Mouse (Mus musculus): Measurements from ENCODE around the gene Wwox.

The Wwox gene

DNA sequence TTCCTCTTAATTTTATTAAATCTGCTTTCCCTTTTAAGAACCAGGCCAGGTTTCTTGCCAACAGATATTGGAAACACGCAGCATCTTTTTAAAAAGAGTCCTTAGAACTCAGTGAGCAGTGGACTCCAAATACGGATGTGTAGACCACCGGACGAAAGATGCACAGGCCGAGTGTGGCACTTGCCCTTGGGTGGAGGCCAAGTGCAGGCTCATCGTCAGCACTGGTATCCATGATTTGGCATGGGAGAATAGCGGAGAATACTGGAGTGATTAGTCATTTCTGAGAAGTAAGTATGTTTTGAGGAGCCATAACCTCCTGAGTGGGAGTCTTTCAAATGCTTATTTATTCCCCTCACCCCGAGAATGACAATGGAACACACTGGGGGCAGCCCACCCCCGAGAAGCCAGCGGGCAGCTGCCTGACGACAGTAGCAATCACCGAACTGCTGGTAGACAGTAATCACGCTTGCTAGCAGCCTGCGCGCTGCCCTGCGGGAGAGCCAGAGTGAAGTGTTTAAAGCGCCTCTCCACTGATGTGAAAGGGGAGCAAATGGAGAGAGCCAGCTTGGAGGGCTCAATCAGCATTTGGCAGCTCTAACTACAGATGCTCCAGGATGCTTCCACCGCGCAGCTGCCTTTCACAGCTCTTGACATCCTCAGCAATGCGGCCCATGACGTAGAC, 29.2 kb downstream of the Wwox start:
- DNase-seq (ENCODE audit: low read depth) = no peak

DNA sequence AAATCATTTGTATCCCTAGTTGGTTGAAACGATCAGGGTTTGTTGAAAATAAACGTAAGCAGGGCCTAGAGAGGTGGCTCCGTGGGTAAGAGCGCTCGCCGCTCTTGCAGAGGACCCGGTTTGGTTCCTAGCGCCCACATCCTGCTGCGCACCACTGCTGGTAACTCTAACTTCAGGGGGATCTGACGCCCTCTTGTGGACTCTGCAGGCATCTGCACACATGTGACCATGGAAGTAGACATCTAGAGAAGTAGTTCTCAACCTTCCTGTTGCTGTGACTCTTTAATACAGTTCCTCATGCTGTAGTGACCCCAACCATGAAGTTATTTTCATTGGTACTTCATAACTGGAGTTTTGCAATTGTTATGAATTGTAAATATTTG, 29.7 kb downstream of the Wwox start:
- no peak for DNase-seq (ENCODE audit: low read depth)

DNA sequence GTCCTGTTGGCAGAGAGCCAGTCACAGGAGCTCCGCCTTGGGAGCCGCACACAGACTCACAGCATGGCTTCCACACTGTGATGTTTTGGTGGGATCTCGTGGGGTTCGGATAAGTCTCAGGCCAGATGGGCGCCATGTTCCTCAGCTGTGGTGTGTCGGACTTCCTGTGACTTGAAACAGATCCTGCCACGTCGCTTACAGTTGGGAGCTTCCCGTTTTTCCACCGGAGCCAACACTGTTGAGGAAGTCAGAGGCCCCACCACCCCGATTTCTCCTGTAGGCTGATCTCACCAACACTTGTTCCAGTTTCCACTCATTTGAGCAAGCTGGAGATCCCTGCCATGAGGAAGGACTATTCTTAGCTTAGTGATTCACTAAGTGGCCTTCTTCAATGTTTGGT, 34.1 kb downstream of the Wwox start:
- DNase-seq (ENCODE audit: low read depth) = no peak

DNA sequence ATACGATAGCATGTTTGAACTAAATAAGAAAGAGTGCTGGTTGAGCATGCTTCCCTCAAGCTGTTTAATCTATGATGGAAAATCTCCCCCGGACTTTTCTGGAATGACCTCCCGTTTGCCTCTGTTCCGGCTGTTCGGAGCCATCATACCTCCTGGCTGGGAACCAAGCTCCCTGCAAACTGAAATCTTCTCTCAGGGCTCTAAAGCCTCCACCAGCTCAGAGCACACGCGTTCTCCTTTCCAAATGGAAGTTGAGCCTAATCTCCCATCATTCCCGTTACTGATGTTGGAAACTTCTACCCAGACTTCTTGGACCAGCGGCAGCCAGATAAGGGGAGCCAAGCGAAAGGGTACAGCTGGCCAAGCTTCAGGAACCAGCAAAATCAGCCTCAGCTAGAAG, 37.5 kb downstream of the Wwox start:
- DNase-seq (ENCODE audit: low read depth) = no peak

DNA sequence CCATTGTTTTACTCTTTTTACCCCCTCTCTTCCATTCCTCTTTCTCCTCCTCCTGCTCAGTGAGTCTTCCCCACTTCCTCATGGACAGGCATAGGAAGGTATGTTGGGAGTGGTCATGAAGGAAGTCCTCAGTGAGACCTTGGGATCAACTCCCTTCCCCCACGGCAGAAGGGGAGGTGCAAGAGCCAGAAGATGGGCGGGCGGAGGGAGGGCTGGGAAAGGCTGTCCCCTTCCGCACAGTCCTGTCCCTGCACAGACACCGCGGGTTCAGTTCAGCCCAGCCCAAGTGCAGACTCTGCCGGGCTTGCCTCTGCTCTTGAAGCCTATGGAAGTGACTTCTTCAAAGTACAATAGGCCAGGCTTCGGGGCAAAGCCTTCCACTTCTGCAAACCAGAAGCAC, 38.3 kb downstream of the Wwox start:
- DNase-seq (ENCODE audit: low read depth) = no peak

DNA sequence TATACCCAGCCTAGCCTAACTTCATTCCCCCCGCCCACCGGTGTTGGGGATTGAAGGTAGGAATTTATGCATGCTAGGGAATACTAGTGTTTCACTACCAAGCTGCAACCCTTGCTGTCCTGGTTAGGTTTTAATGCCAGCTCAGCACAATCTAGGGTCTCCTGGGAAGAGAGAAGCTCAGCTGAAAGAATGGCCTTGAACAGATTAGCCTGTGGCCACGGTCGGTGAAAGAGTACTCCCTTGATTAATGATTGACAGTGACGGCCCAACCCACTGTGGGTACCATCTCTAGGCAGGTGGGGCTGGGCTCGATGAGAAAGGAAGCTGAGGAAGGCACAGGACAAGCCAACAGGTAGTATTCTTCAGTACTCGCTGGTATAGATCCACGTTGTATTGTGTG, 40.3 kb downstream of the Wwox start:
- DNase-seq (ENCODE audit: low read depth) = no peak

DNA sequence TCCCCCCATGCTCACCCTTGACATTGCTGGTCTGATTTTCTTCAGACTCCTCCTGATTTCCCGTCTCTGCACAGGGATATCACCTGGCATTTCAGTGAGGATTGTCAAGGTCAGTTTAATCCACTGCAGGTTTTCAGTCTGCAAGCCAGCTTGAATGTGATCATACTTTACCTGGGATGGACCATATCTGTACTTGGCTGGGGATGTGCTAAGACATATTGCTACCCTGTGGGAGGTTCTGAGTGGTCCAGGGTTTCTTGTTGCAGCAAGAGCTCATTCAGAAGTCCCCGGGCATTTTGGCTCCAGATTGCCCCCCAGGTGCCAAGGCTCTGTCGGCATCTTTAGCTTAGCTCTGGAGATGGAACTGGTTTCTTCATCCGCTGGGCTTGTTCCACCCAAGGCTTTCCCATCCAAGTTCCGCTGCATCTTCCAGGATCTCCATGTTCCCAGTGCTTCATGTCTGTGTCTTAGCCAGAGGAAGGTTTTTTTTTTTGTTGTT, 52.3 kb downstream of the Wwox start:
- DNase-seq (ENCODE audit: low read depth) = no peak

DNA sequence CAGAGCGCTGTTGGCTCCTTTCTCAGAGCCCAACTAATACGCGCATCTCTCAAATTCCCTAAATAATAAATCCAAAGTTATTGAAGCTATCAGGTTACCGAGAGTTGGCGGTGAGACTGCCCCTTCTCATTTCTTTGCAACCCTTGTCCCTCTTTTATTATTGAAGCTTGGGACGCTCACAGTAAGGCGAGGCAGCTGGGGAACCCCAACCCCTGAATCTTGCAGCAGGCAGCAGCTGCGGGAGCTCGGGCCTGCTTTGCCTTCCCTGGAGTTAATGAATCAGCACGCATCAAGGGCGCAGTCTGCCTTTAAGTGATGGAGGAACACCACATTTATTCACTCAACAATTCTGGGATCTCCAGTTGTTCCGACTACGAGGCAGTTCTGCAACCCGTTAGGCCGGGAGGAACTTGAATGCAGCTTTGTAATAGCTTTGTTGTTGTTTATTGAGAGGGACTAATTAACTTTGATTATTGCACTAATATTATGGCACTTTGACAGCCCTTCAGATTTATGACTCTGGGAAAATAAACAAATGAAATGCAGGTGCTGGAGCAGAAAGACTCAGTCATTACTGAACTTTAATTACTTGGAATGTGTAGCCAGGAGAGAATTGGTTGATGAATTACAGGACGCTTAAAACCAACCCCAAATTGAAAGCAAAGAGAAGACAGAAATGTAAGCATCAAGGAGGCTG, 60.1 kb downstream of the Wwox start:
- no peak for DNase-seq (ENCODE audit: low read depth)

DNA sequence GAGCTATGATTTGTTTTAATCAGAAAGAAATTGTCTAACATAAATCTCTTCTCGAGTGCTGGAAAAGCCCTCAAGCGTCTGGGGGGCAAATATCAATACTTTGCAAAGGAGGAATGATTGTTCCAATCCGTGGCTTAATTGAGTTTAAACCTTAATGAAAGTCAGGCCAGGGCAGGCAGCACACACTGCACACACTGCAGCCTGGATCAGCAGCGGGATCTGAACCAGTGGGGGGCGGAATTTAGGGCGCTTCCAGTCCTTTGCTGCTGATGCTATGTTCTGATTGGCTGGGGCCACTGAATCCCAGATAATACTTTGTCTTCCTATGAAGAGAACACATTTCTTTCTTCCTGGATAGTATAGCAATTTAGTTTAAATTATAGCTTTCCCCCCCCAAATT, 62.5 kb downstream of the Wwox start:
- DNase-seq (ENCODE audit: low read depth) = no peak

DNA sequence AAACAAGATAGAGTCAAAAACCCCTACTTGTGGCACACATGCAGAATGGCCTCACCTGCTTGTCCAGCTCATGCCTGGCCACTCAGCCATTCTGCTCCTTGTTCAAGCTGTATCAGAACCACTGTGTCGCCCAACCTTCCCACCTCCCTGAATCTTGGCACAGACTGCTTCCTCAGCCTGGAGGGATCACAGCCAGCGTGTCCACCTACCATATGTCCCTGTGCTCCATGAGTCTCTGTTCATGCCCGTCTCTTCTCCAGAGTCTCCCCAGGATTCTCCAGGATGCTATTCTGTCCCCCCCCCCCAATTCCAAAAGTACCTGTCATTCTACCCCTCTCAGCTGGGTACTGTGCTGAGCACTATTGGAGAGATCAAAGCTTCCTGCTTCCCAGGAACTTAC, 63.7 kb downstream of the Wwox start:
- DNase-seq (ENCODE audit: low read depth) = no peak

DNA sequence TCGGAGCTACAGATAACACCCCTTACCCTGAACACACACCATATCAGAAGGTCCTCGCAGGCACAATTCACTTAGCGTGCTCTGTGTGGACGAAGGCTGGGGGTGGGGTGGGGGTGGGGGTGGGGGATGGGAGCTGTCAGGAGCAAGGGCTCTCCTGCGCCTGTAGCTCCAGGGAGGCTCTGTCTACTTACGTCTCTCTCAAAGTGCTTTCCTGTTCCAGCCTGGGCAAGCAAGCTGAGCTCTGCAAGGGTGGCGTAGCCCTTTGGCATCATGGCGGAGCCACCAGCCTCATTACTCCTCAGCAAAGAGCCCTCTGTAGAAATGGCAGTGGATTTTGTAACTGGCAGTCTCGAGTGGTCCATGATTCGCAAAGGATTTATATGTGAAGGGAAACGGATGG, 65.4 kb downstream of the Wwox start:
- DNase-seq (ENCODE audit: low read depth) = no peak

DNA sequence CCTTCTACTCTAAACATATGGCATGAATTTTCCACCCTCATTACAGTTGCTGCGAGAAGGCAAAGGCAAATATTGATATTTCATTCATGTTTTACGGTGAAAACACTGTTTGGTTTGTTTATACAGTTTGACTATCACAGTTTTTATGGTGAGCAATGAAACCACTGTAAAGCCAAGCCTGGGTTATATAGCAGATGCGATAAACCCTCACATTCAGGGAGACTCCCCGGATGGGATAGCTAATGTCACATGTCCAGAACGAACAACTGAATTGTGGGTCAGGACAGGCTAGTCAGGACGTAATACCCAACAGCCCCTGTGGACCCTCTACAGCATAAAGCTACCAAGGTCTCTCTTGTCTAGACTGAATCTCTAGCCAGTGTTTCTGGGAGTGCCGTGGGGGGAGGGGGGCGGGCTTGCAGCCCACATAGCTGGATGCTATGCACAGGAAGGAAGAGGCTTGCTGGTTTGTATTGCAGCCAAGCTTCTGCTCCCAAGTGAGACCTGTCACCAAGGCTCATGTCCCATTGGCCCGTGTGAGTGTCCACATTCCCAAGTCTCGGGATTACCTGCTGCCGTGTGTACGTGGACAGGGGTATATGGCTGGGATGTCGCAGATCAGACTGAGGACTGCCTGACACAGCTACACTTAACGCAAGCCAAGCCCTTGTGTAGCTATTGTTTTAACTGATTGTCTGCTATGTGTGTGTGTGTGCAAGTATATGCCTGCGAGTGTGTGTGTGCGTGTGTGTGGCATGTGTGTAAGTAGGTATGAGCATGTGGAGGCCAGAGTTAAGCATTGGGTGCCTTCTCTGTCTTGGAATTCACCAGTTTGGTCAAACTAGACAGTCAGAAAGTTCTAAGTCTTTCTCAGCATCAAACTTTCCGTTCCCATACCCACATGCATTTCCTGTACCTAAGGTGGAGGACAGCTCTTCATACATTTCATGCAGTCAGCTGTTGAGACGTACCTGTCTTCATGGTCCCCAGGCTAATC, 66.2 kb downstream of the Wwox start:
- DNase-seq (ENCODE audit: low read depth) = no peak

DNA sequence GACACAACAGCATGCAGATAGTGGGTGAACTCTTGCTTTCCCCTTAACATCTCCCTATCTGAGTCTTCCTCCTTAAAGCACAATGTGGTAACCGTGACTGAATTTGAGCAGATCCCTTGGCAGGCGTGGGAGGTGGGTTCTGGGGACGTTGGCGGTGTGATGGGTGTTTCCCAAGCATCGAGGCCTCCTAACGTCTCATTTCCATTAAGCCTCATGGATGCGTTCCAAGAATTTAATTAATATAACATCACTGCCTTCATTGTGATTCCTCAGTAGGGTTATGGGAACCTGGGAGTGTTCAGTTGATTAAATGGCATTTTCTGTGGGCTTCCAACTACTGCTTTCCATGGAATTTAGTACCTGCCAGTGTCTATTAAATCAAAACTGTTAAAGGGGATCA, 67.9 kb downstream of the Wwox start:
- no peak for DNase-seq (ENCODE audit: low read depth)

DNA sequence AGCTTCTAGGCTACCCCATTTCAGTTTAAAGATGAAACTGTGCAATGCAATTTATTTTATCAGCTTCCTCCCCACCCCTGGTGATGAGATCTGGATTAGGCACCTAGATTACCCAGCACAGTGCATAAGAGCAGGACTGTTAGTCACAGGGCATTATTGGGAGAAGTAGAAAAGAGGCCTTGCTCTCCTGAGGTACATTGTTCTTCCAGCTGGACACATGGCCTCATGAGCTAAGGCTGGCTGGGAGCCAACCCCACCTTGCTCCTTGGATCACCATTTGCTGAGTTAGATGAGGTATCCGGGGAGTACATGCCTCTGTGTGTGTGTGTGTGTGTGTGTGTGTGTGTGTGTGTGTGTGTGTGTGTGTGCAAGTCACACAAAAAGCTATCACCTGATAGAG, 70.8 kb downstream of the Wwox start:
- no peak for DNase-seq (ENCODE audit: low read depth)

DNA sequence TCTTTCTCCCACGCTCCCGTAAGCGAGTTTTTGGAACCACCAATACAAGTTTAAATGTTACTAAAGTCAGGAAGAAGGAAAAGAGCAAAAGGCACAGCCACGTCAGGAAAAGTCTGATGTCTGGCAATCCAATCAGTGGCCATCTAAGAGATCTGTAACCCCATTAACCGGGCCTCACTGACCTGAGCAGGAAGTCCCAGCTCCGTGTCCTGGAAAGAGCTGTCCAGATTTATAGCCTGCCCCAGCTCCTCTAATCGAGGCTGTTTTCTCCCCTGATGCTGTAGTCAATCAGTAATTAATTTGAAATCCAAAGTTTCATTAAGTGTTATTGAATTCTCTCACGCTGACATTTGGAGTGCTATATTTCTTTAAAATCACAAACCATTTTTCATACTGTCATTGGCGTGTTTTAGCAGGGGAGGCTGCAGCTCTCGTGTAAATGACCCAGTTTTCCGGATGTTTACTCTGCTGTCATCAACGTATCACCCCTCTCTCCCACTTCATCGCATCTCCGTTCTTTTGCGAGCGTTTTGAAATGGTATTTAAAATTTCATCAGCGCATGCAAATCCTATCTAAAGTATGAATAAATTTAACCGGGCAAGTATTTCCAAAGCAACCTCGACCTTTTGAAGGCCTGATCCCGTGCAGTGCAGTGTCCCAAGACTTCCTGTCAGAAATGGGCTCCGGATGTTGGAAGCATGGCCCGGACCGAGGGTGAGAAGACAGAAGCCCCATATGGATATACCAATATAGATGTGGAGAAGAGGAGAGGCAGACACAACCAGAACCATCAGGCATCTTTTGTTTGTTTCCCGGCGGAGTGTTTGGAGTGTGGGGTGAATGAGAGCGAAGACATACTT, 72.8 kb downstream of the Wwox start:
- no peak for DNase-seq (ENCODE audit: low read depth)

DNA sequence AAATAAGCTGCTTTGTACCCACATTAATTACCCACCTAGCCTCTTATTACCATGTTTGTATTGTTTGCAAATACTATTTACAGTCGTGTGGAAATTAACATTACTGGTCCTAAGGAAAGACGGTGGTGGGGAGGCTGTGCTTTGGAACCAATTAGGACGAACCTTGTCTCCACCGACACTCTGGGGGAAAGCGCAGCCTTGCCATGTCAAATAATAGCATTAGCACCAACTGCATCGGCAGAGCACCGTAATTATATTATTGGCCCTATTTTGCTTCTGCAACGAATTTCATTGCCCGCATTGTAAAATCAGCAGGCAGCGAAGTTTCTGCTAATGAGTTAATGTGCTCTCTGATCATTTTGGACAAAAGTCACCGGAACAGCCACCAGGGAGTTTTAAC, 75.2 kb downstream of the Wwox start:
- DNase-seq (ENCODE audit: low read depth) = no peak

DNA sequence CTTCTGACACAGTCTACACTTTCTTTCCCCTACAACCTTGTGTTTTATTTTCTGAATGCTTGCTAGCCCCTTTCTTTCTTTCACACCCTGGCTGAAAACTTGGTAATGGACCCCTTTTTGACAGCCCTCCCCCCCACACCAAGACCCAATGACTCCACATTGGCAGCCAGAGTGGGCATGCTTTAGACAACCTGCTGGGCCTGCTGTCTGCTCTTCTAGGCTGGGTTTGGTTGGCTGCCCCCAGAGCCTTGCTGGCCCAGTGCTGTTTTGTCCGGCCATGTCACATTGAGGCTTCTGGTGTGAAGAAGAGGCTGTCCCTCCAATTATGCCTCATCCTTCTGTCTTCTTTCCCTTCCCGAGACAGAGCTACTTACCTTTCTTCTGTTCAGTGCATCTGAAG, 83.6 kb downstream of the Wwox start:
- DNase-seq (ENCODE audit: low read depth) = no peak

DNA sequence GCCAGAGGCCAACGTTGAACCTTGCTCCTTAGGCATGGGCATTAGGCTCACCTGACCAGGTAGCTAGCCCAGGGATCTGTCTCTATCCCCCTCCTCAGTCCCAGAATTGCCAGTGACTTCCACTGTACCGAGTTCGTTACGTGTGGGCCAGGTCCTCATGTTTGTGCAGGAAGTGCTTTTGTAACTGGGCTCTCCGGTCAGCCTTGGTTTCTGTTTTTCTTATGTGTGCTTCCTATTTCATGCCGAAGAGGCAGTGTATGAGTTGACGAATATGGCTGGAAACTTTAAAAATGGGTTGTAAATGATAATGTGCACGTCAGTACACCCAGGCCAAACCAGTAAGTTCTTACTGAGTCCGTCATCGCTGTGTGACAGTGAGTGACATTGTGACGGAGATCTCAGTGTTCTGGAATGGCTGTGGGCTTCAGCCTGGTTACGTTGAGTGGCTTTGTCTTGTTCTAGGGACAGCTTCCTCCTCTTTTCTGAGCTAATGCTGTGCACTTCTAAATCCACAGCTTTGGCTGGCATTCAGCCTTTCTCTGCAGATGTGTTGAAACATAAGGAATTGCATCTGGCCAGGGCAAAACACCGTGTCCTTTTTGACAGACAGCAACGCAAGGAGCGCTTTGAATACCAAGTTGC, 87.3 kb downstream of the Wwox start:
- DNase-seq (ENCODE audit: low read depth) = no peak

DNA sequence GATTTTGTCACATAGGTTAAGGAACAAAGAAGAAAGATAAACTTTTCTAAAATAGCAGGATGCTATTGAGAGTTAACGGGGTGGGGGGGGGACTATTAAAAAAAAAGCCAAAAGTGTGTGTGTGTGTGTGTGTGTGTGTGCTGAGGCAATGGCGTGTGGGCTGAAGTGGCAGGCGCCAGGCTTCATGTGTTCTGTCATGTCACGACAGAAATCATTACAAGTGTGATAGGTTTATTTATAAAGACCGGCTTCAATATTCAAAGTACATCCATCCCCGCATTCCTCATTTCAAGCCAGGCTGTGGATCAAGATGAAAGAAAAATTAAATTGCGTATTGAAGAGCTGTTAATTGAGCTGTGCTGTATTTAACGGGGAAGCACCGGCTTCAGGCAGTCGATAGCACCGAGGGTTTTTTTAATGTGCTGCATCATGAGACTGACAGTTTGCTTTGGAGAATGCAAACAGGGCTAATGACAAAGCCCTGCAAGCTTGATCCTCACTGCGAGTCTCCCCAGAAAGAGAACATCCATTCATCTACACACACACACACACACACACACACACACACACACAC, 88.3 kb downstream of the Wwox start:
- DNase-seq (ENCODE audit: low read depth) = no peak

DNA sequence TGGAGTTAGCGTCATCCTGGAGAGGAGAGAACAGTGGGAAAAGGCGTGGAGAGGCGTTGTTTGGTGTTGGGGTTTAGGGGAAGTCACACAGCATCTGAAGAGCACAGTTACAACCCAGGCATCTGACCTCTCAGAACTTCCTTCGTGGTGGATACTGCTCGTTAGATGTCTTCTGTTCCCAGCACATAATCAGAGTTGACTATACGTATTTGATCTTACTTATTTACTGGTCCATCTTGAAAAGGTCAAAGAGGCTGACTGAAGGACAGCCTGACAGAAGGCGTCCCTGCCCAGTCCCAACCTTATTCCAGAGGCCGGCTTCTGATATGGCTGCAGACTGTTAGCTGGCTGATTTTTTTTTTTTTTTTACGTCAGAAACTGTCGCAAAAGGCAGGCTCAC, 90.1 kb downstream of the Wwox start:
- DNase-seq (ENCODE audit: low read depth) = no peak

DNA sequence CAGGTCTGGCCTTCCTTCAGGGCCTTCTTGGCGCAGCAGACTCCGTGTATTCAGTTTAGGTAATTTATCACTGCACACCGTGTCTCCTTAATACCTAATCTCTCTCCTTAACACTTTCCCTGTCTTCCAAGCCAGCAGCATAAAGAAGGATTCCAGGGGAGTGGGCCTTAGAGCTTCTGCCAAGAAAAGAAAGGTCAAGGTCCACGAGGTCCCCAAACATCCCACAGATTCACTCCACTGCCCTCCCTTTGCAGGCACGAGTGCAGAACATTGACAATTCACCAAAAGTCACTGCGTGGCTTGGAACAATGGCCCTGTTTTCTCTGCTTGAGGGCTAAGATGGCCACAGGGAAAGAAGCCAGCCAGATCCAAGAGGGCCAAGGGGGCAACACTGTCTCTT, 96.7 kb downstream of the Wwox start:
- no peak for DNase-seq (ENCODE audit: low read depth)
